Comparison of ENCODE assay signal across 26 mouse cellular contexts in the genomic region with DNA sequence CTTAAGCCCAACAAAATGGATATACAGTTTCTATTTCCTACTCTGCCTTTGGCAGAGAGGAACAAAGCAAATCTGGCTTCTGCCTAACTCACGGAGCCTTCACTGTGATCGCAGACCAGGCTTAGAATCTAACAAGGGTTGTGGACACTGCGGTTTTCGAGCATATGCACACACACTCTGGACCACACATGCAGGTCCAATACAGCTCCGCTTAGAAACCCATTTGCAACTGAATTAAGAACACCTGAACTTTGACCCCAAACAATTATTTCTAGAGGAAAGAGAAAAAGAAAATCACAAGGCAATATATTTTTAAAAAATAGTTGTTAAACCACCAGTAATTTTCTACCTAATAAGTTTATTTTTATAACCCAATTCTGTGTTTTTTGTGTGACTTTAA. TPM values are rescaled to one million over a fixed set of nuclear protein-coding genes. Genes with fewer than 3 reads are reported as not detected.
DNase-seq lines count a peak whose midpoint lies in the region; ATAC-seq and TF ChIP-seq lines count a peak whose summit lies in the region.
"Had no signal": no experiment of that assay in that cellular context is flagged by ENCODE, and none has a peak within 500 bp of the region (broad histone marks: within the 10 kb centered on the region; RNA-seq: fewer than 3 reads in every experiment).

No protein-coding gene starts in this region.

- H3K36me3 ChIP-seq in liver, adult 2 months (ENCODE audit: control insufficient read depth, insufficient read depth, low read length): peaks cover 10% of the 10 kb centered on the region
- H3K36me3 ChIP-seq in liver, embryonic 11.5 days (ENCODE audit: control insufficient read depth, insufficient read depth, low read length): no peaks in the 10 kb centered on the region

- TF ChIP-seq POLR2A in liver, adult 2 months (IDR thresholded peaks at IDR 0.05; ENCODE audit: extremely low read depth, insufficient read depth, low read length): no peak
- no peak for TF ChIP-seq POLR2A in embryonic fibroblast, embryonic 13.5 days (IDR thresholded peaks at IDR 0.05; ENCODE audit: low read depth, low read length)

- H3K4me2 ChIP-seq in liver, embryonic 11.5 days: no peak overlapping the region
- H3K4me2 ChIP-seq: embryonic facial prominence, embryonic 12.5 days; forebrain, embryonic 12.5 days had no signal

- H3K9me3 ChIP-seq in liver, embryonic 11.5 days (ENCODE audit: control insufficient read depth, low read length): no peaks in the 10 kb centered on the region
- H3K9me3 ChIP-seq: embryonic facial prominence, embryonic 10.5 days; embryonic facial prominence, embryonic 12.5 days; forebrain, embryonic 10.5 days; forebrain, embryonic 12.5 days; G1E had no signal

- no peak overlapping the region for H3K4me3 ChIP-seq in gastrocnemius, adult 2 months
- H3K4me3 ChIP-seq in liver, adult 2 months (ENCODE audit: insufficient read depth, low read depth, low read length): no peak overlapping the region; the same call in 1 of the 2 replicates
- no peak overlapping the region for H3K4me3 ChIP-seq in liver, embryonic 11.5 days (ENCODE audit: low read depth, low read length)
- no peak overlapping the region for H3K4me3 ChIP-seq in embryonic fibroblast, embryonic 13.5 days (ENCODE audit: insufficient read depth, low read length)
- H3K4me3 ChIP-seq: embryonic facial prominence, embryonic 10.5 days; embryonic facial prominence, embryonic 12.5 days; erythroblast, embryonic 14.5 days; forebrain, embryonic 10.5 days; forebrain, embryonic 12.5 days had no signal

- H3K79me2 ChIP-seq in liver, adult 2 months (ENCODE audit: control insufficient read depth, insufficient read depth, low read length): no peaks in the 10 kb centered on the region; the same call in 1 of the 2 replicates

- H3K27ac ChIP-seq in gastrocnemius, adult 2 months: peak overlapping the region; percentile 38; the same call in 1 of the 2 replicates
- peak overlapping the region; percentile 26; the same call in 1 of the 2 replicates for H3K27ac ChIP-seq in liver, adult 2 months (replicated peaks; ENCODE audit: insufficient read depth, low read depth, low read length)
- no peak overlapping the region for H3K27ac ChIP-seq in liver, embryonic 11.5 days (ENCODE audit: low read depth, low read length)
- H3K27ac ChIP-seq in embryonic fibroblast, embryonic 13.5 days (ENCODE audit: insufficient read depth, low read length): peak overlapping the region; percentile 20; the same call in 1 of the 2 replicates
- H3K27ac ChIP-seq: embryonic facial prominence, embryonic 10.5 days; embryonic facial prominence, embryonic 12.5 days; forebrain, embryonic 10.5 days; forebrain, embryonic 12.5 days had no signal

- TF ChIP-seq CTCF in gastrocnemius, adult 2 months (IDR thresholded peaks at IDR 0.05): no peak
- no peak for TF ChIP-seq CTCF in liver, adult 2 months (IDR thresholded peaks at IDR 0.05; ENCODE audit: low read depth, low read length)
- TF ChIP-seq CTCF in embryonic fibroblast, embryonic 13.5 days (IDR thresholded peaks at IDR 0.05; ENCODE audit: borderline replicate concordance, insufficient read depth, low read length): no peak

- no peaks in the 10 kb centered on the region for H3K27me3 ChIP-seq in liver, adult 2 months (ENCODE audit: control insufficient read depth, insufficient read depth, low read length)
- H3K27me3 ChIP-seq in liver, embryonic 11.5 days (replicated peaks; ENCODE audit: control insufficient read depth, insufficient read depth, low read length): no peaks in the 10 kb centered on the region
- H3K27me3 ChIP-seq: CH12.LX; embryonic facial prominence, embryonic 12.5 days; forebrain, embryonic 12.5 days; Patski had no signal

- WGBS in liver, adult 2 months: 22% methylated on average over 5 of the region's 5 CpGs
- 89% methylated on average over 5 of the region's 5 CpGs for WGBS in liver, embryonic 11.5 days

- no peak for DNase-seq in gastrocnemius, adult 2 months
- DNase-seq in gastrocnemius, postnatal 10 days: no peak
- peak; percentile 57 for DNase-seq in liver, adult 2 months (ENCODE audit: extremely low read depth, low read depth, low spot score)
- DNase-seq in liver, embryonic 11.5 days (ENCODE audit: low spot score): no peak
- DNase-seq: adrenal gland, adult 8-10 months; adrenal gland, postnatal 14 days; adrenal gland, postnatal 36 days; B cell, adult 2 months; cerebellum, adult 11-12 months; cerebellum, adult 2 months; cerebellum, adult 9-10 months; cerebellum, postnatal 10 days; cerebellum, postnatal 25 days had no signal

- ATAC-seq in liver, embryonic 11.5 days (replicated peaks; ENCODE audit: low FRiP score): no peak
- ATAC-seq: activated CD4-positive, CD25-positive, alpha-beta regulatory T cell, adult 4 months; CD4-positive, CD25-positive, alpha-beta regulatory T cell, adult 4 months; forebrain, embryonic 14.5 days; forebrain, embryonic 16.5 days; Patski had no signal

- no peak overlapping the region; the same call in 1 of the 2 replicates for H3K9ac ChIP-seq in liver, adult 2 months (ENCODE audit: low read depth, low read length)
- H3K9ac ChIP-seq in liver, embryonic 11.5 days (ENCODE audit: low read depth, low read length): no peak overlapping the region
- H3K9ac ChIP-seq: embryonic facial prominence, embryonic 12.5 days; forebrain, embryonic 12.5 days had no signal

- intact Hi-C loops in gastrocnemius, adult 2 months (cut with DNase I): no loop called here

- H3K4me1 ChIP-seq in liver, adult 2 months (ENCODE audit: control insufficient read depth, insufficient read depth, low read length): peaks cover 3% of the 10 kb centered on the region; the same call in 1 of the 2 replicates
- H3K4me1 ChIP-seq in liver, embryonic 11.5 days (replicated peaks; ENCODE audit: control insufficient read depth, insufficient read depth, low read length): no peaks in the 10 kb centered on the region
- peaks cover 8% of the 10 kb centered on the region for H3K4me1 ChIP-seq in embryonic fibroblast, embryonic 13.5 days (ENCODE audit: control insufficient read depth, insufficient read depth, low read length)
- H3K4me1 ChIP-seq: embryonic facial prominence, embryonic 10.5 days; embryonic facial prominence, embryonic 12.5 days; forebrain, embryonic 10.5 days; forebrain, embryonic 12.5 days had no signal

RNA-seq across cellular contexts. Expression of gene C2cd3, which starts 15.7 kb away (rescaled TPM):
- total RNA-seq in gastrocnemius, adult 2 months (2021): 1 to 10 TPM; 4.8 to 7.2 TPM
- total RNA-seq in gastrocnemius, postnatal 10 days (2021): 1 to 10 TPM; 6.3 to 9.2 TPM
- total RNA-seq in liver, adult 2 months (2014; rRNA removed): 4.5 and 5.9 TPM in 2 replicates
- 5.1 TPM in 2 replicates for polyA plus RNA-seq in liver, adult 2 months (2012; rRNA removed)
- 25.3 and 28.2 TPM in 2 replicates for polyA plus RNA-seq in liver, embryonic 11.5 days (2014; fragmentation: Nextera tagmentation; extraction: Ambion mirVana)
- polyA plus RNA-seq in embryonic fibroblast, embryonic 13.5 days (2011; ENCODE audit: insufficient read length, low read depth, missing spikeins): 16.2 and 24.4 TPM in 2 replicates

RNA-seq across cellular contexts. Expression of gene Ppme1, which starts 15.8 kb away (rescaled TPM):
- 10 to 100 TPM; 25.1 to 26.6 TPM for total RNA-seq in gastrocnemius, adult 2 months (2021)
- 10 to 100 TPM; 32.0 to 40.2 TPM for total RNA-seq in gastrocnemius, postnatal 10 days (2021)
- total RNA-seq in liver, adult 2 months (2014; rRNA removed): 9.8 and 10.9 TPM in 2 replicates
- polyA plus RNA-seq in liver, adult 2 months (2012; rRNA removed): 55.2 and 59.1 TPM in 2 replicates
- 56.4 and 56.5 TPM in 2 replicates for polyA plus RNA-seq in liver, embryonic 11.5 days (2014; fragmentation: Nextera tagmentation; extraction: Ambion mirVana)
- polyA plus RNA-seq in embryonic fibroblast, embryonic 13.5 days (2011; ENCODE audit: insufficient read length, low read depth, missing spikeins): 95.1 and 117 TPM in 2 replicates
